Mouse (Mus musculus) CH12.LX (cell line): ENCODE measurements around the gene Th. TPM values are rescaled to one million over a fixed set of nuclear protein-coding genes. Genes with fewer than 3 reads are reported as not detected.

Experiments
- DNase-seq: peaks from one replicate; pipeline ENCODE4 v3.0.0-alpha.2; 2013; ENCODE audit errors: extremely low read depth
- H3K27ac ChIP-seq: 2 replicates; pipeline ENCODE4 v1.5.1; 2012; ENCODE audit warnings: low read depth, mild to moderate bottlenecking, control low read depth, moderate library complexity; ENCODE audit not compliant: insufficient read depth
- H3K27me3 ChIP-seq: replicated peaks from 2 replicates; pipeline ENCODE3; 2012; ENCODE audit warnings: inconsistent platforms
- H3K36me3 ChIP-seq, 2 experiments: replicated peaks in 1 of 2; 2 replicates each; pipeline versions ENCODE3 to v1.6.1; 2012; ENCODE audit warnings: inconsistent platforms in 1 of 2, low read length in 1 of 2, mild to moderate bottlenecking in 1 of 2, mixed read lengths in 1 of 2, moderate library complexity in 1 of 2; ENCODE audit not compliant: control insufficient read depth in 1 of 2, insufficient read depth in 1 of 2
- H3K4me1 ChIP-seq, 2 experiments: 2 replicates each; pipeline ENCODE4 v1.6.1; 2012; ENCODE audit warnings: inconsistent platforms in 1 of 2, moderate library complexity in 1 of 2; ENCODE audit not compliant: insufficient read depth in 2 of 2, control insufficient read depth in 1 of 2
- H3K4me2 ChIP-seq: 2 replicates; pipeline ENCODE4 v1.6.1; 2012; ENCODE audit warnings: low read depth, mild to moderate bottlenecking, control low read depth; ENCODE audit not compliant: poor library complexity, insufficient read depth, severe bottlenecking
- H3K4me3 ChIP-seq, 3 experiments: fragments of 150-350 bp in 1 of 3; sonication (generic) in 1 of 3; replicated peaks in 1 of 3; 2 replicates each; pipeline versions ENCODE3 to v1.5.1; 2011 to 2012; ENCODE audit warnings: low read depth in 2 of 3, low read length in 2 of 3, mild to moderate bottlenecking in 2 of 3, moderate library complexity in 2 of 3, control low read depth in 1 of 3, improper control_type of control experiment in 1 of 3, inconsistent platforms in 1 of 3, mixed read lengths in 1 of 3; ENCODE audit not compliant: poor library complexity in 1 of 3
- H3K79me2 ChIP-seq: replicated peaks from 2 replicates; pipeline ENCODE4 v1.6.1; 2012; ENCODE audit warnings: mild to moderate bottlenecking, moderate library complexity; ENCODE audit not compliant: control insufficient read depth, poor library complexity, insufficient read depth, severe bottlenecking; ENCODE audit errors: extremely low read depth
- H3K9ac ChIP-seq: 2 replicates; pipeline ENCODE4 v1.6.1; 2012; ENCODE audit warnings: low read depth, mild to moderate bottlenecking, control low read depth, moderate library complexity; ENCODE audit not compliant: insufficient read depth
- H3K9me3 ChIP-seq: replicated peaks from 2 replicates; pipeline ENCODE3; 2012; ENCODE audit warnings: low read length, inconsistent platforms, mixed read lengths
- BHLHE40 ChIP-seq: IDR thresholded peaks from 2 replicates; pipeline ENCODE4 v1.6.1; 2011; ENCODE audit warnings: mild to moderate bottlenecking, low read depth, low read length, improper control_type of control experiment
- CHD1 ChIP-seq: IDR thresholded peaks from 2 replicates; pipeline ENCODE4 v1.6.1; 2012; ENCODE audit warnings: low read depth, low read length, improper control_type of control experiment, inconsistent platforms
- CTCF ChIP-seq, 2 experiments: IDR thresholded peaks in 1 of 2; conservative IDR thresholded peaks in 1 of 2; 2 replicates each; pipeline ENCODE4 v1.5.1; 2011 to 2012; ENCODE audit warnings: low read depth in 2 of 2, low read length in 2 of 2, improper control_type of control experiment in 1 of 2, inconsistent platforms in 1 of 2, mild to moderate bottlenecking in 1 of 2, moderate library complexity in 1 of 2
- EP300 ChIP-seq: IDR thresholded peaks from 2 replicates; pipeline ENCODE4 v1.6.1; 2011; ENCODE audit warnings: low read length, improper control_type of control experiment
- ETS1 ChIP-seq: conservative IDR thresholded peaks from 2 replicates; pipeline ENCODE4 v1.6.1; 2012; ENCODE audit warnings: low read depth, mild to moderate bottlenecking, inconsistent platforms, low read length, improper control_type of control experiment, moderate library complexity
- GABPA ChIP-seq: IDR thresholded peaks from 2 replicates; pipeline ENCODE4 v1.6.1; 2012; ENCODE audit warnings: low read depth, low read length, improper control_type of control experiment, inconsistent platforms; ENCODE audit not compliant: insufficient replicate concordance
- HCFC1 ChIP-seq: IDR thresholded peaks from 2 replicates; pipeline ENCODE4 v1.6.1; 2012; ENCODE audit warnings: low read depth, mild to moderate bottlenecking, inconsistent platforms, low read length, improper control_type of control experiment
- MAFK ChIP-seq: IDR thresholded peaks from 2 replicates; pipeline ENCODE4 v1.6.1; 2011; ENCODE audit warnings: low read length, improper control_type of control experiment; ENCODE audit not compliant: insufficient replicate concordance
- MAX ChIP-seq: IDR thresholded peaks from 2 replicates; pipeline ENCODE4 v1.6.1; 2011; ENCODE audit warnings: low read length, improper control_type of control experiment
- MAZ ChIP-seq: IDR thresholded peaks from 2 replicates; pipeline ENCODE4 v1.6.1; 2012; ENCODE audit warnings: low read depth, mild to moderate bottlenecking, inconsistent platforms, low read length, improper control_type of control experiment, moderate library complexity
- MEF2A ChIP-seq: IDR thresholded peaks from 2 replicates; pipeline ENCODE4 v1.6.1; 2014; ENCODE audit warnings: low read depth, mild to moderate bottlenecking, inconsistent platforms, low read length, improper control_type of control experiment, borderline replicate concordance
- MXI1 ChIP-seq: IDR thresholded peaks from 2 replicates; pipeline ENCODE4 v1.6.1; 2011; ENCODE audit warnings: mild to moderate bottlenecking, low read depth, low read length, improper control_type of control experiment
- NELFE ChIP-seq: IDR thresholded peaks from 2 replicates; pipeline ENCODE4 v1.6.1; 2011; ENCODE audit warnings: low read depth, low read length, improper control_type of control experiment
- POLR2A ChIP-seq: IDR thresholded peaks from 2 replicates; pipeline ENCODE4 v1.6.1; 2011; ENCODE audit warnings: low read depth, mild to moderate bottlenecking, improper control_type of control experiment, low read length
- POLR2AphosphoS2 ChIP-seq: IDR thresholded peaks from 2 replicates; pipeline ENCODE4 v1.6.1; 2011; ENCODE audit warnings: low read depth, low read length, improper control_type of control experiment
- RAD21 ChIP-seq: IDR thresholded peaks from 2 replicates; pipeline ENCODE4 v1.6.1; 2011; ENCODE audit warnings: low read depth, mild to moderate bottlenecking, low read length, improper control_type of control experiment, moderate library complexity
- RCOR1 ChIP-seq: conservative IDR thresholded peaks from 2 replicates; pipeline ENCODE4 v1.6.1; 2012; ENCODE audit warnings: low read depth, mild to moderate bottlenecking, inconsistent platforms, low read length, improper control_type of control experiment
- SIN3A ChIP-seq: IDR thresholded peaks from 2 replicates; pipeline ENCODE4 v1.6.1; 2012; ENCODE audit warnings: low read length, improper control_type of control experiment, inconsistent platforms
- SMC3 ChIP-seq: IDR thresholded peaks from 2 replicates; pipeline ENCODE4 v1.6.1; 2011; ENCODE audit warnings: low read depth, low read length, improper control_type of control experiment
- TBP ChIP-seq: conservative IDR thresholded peaks from 2 replicates; pipeline ENCODE4 v1.6.1; 2011; ENCODE audit warnings: low read depth, low read length, improper control_type of control experiment
- TCF12 ChIP-seq: IDR thresholded peaks from 2 replicates; pipeline ENCODE4 v1.6.1; 2014; ENCODE audit warnings: low read depth, mild to moderate bottlenecking, inconsistent platforms, low read length, improper control_type of control experiment
- UBTF ChIP-seq: IDR thresholded peaks from 2 replicates; pipeline ENCODE4 v1.6.1; 2012; ENCODE audit warnings: low read depth, mild to moderate bottlenecking, inconsistent platforms, low read length, improper control_type of control experiment, moderate library complexity
- USF1 ChIP-seq: IDR thresholded peaks from 2 replicates; pipeline ENCODE4 v1.6.1; 2014; ENCODE audit warnings: low read depth, mild to moderate bottlenecking, inconsistent platforms, low read length, improper control_type of control experiment
- USF2 ChIP-seq: conservative IDR thresholded peaks from 2 replicates; pipeline ENCODE4 v1.6.1; 2011; ENCODE audit warnings: low read depth, low read length, improper control_type of control experiment
- ZC3H11A ChIP-seq: IDR thresholded peaks from 2 replicates; pipeline ENCODE4 v1.6.1; 2012; ENCODE audit warnings: low read depth, mild to moderate bottlenecking, inconsistent platforms, low read length, improper control_type of control experiment
- ZKSCAN1 ChIP-seq: IDR thresholded peaks from 2 replicates; pipeline ENCODE4 v1.6.1; 2012; ENCODE audit warnings: low read depth, inconsistent platforms, low read length, improper control_type of control experiment, borderline replicate concordance
- ZMIZ1 ChIP-seq: IDR thresholded peaks from 2 replicates; pipeline ENCODE4 v1.6.1; 2012; ENCODE audit warnings: low read depth, mild to moderate bottlenecking, inconsistent platforms, low read length, improper control_type of control experiment
- ZNF384 ChIP-seq: IDR thresholded peaks from 2 replicates; pipeline ENCODE4 v1.6.1; 2012; ENCODE audit warnings: low read depth, low read length, improper control_type of control experiment, inconsistent platforms
- dilution Hi-C: fragments of 300-500 bp; cut with MboI; formaldehyde crosslinking; loops from 2 replicates; pipeline ENCODE4 v1.14.3; 2020; ENCODE audit warnings: low sequenced_read_pairs; ENCODE audit not compliant: extremely low pct_unique_long_range_greater_than_20kb, extremely low pct_ligation_motif_present
- in situ Hi-C: fragments of 300-500 bp; cut with MboI; formaldehyde crosslinking; loops from 3 replicates; pipeline ENCODE4 v1.14.3; 2019; ENCODE audit warnings: low sequenced_read_pairs, low pct_ligation_motif_present, low pct_unique_long_range_greater_than_20kb, mixed read lengths
- polyA plus RNA-seq: library from polyadenylated mRNA; unstranded; fragments of >175 nt; gene quantifications from 2 replicates; pipeline ENCODE4 v1.2.1, GENCODE M21; 2012; ENCODE audit warnings: low read depth; ENCODE audit not compliant: insufficient read length
- total RNA-seq, 2 experiments: library from RNA; depleted of rRNA; stranded (reverse); fragments of 300-350 nt in 1 of 2; fragments of >200 nt in 1 of 2; gene quantifications; 2 replicates each; pipeline ENCODE4 v1.2.3; 2012 to 2014

Gene Th
- total and polyA plus RNA-seq, 3 experiments, result not detected

GRCm38 (mm10) chr7:142893296-142893695 is 37.6 kb downstream of the Th start:
- Histone ChIP-seq H3K4me1 (peaks cover 7 to 14% of the 10 kb centered on the region in 2 experiments), H3K9ac (no peak overlapping the region), H3K27me3 (peaks cover 76% of the 10 kb centered on the region), H3K4me2 (no peak overlapping the region), H3K27ac (no peak overlapping the region), H3K79me2 (no peaks in the 10 kb centered on the region), H3K9me3 (no peaks in the 10 kb centered on the region), H3K36me3 (no peaks in the 10 kb centered on the region), H3K4me3 (no peak overlapping the region)
- DNase-seq, result no peak
- in situ Hi-C loops, result loop anchor here (5.0 kb wide), 1 partner anchor 199 kb away; the partner anchor contains the start of gene Trpm5
- TF ChIP-seq ZKSCAN1 (no peak), NELFE (no peak), ZNF384 (no peak), TCF12 (no peak), USF1 (no peak), POLR2AphosphoS2 (no peak), SIN3A (no peak), USF2 (no peak), ETS1 (no peak), RCOR1 (no peak), TBP (no peak), HCFC1 (no peak), RAD21 (no peak), MAZ (no peak), UBTF (no peak), BHLHE40 (no peak), ZC3H11A (no peak), EP300 (no peak), MEF2A (no peak), CHD1 (no peak)
- dilution Hi-C loops, result no loop called here

GRCm38 (mm10) chr7:142869419-142870163 is 61.3 kb downstream of the Th start:
- dilution Hi-C loops, result no loop called here
- Histone ChIP-seq H3K4me1 (no peaks in the 10 kb centered on the region), H3K4me2 (no peak overlapping the region), H3K9ac (no peak overlapping the region), H3K79me2 (no peaks in the 10 kb centered on the region), H3K27ac (no peak overlapping the region), H3K9me3 (no peaks in the 10 kb centered on the region), H3K36me3 (no peaks in the 10 kb centered on the region), H3K27me3 (peaks cover 62% of the 10 kb centered on the region), H3K4me3 (no peak overlapping the region)
- TF ChIP-seq EP300, result no peak
- TF ChIP-seq MAFK, result no peak
- TF ChIP-seq SMC3, result no peak
- no peak for TF ChIP-seq MAX
- no peak for TF ChIP-seq NELFE
- TF ChIP-seq POLR2A, result no peak
- no peak for TF ChIP-seq GABPA
- no peak for TF ChIP-seq MEF2A
- no peak for TF ChIP-seq HCFC1
- TF ChIP-seq UBTF, result no peak
- TF ChIP-seq CTCF (conservative IDR thresholded peaks at IDR 0.05 in 1 of 2, IDR thresholded peaks at IDR 0.05 in 1 of 2; ENCODE audit: low read depth in 2 of 2, low read length in 2 of 2), result no peak
- no peak for TF ChIP-seq ZMIZ1
- TF ChIP-seq TCF12, result no peak
- no peak for TF ChIP-seq MXI1
- no peak for TF ChIP-seq MAZ
- no peak for DNase-seq
- in situ Hi-C loops, result no loop called here
